Mouse (Mus musculus) myocyte (in vitro differentiated cells): ENCODE data around the gene Spint5. TPM values are rescaled to one million over a fixed set of nuclear protein-coding genes. Genes with fewer than 3 reads are reported as not detected.
A peak's percentile ranks its signal among the peaks of the same experiment; 100 is the strongest.

ENCODE experiments used
- H3K27me3 ChIP-seq: one replicate; pipeline ENCODE4 v1.6.1; 2011; ENCODE audit not compliant: control insufficient read depth, insufficient read depth, insufficient read length
- H3K36me3 ChIP-seq: one replicate; pipeline ENCODE4 v1.6.1; 2011; ENCODE audit not compliant: control insufficient read depth, insufficient read depth
- H3K4me2 ChIP-seq: one replicate; pipeline ENCODE4 v1.6.1; 2011; ENCODE audit warnings: low read depth, control low read depth
- H3K4me3 ChIP-seq: one replicate; pipeline ENCODE4 v1.5.1; 2011; ENCODE audit warnings: mild to moderate bottlenecking, control low read depth, moderate library complexity
- H3K79me2 ChIP-seq: one replicate; pipeline ENCODE4 v1.6.1; 2011; ENCODE audit not compliant: control insufficient read depth, insufficient read depth
- H3ac ChIP-seq: one replicate; pipeline ENCODE4 v1.6.1; 2011; ENCODE audit not compliant: control insufficient read depth, insufficient read length
- CEBPB ChIP-seq: IDR thresholded peaks from 2 replicates; pipeline ENCODE4 v1.6.1; 2011; ENCODE audit warnings: mild to moderate bottlenecking, moderate library complexity; ENCODE audit not compliant: poor library complexity, insufficient read depth, severe bottlenecking
- E2F4 ChIP-seq: IDR thresholded peaks from one replicate; pipeline ENCODE4 v1.6.1; 2011; ENCODE audit warnings: mild to moderate bottlenecking, control low read depth, moderate library complexity; ENCODE audit not compliant: insufficient read depth
- MAX ChIP-seq: IDR thresholded peaks from one replicate; pipeline ENCODE4 v1.6.1; 2011; ENCODE audit warnings: low read depth, mild to moderate bottlenecking, control low read depth
- MYOD1 ChIP-seq, 3 experiments: IDR thresholded peaks; one replicate each; pipeline ENCODE4 v1.6.1; 2011; ENCODE audit warnings: control low read depth in 2 of 3, low read depth in 2 of 3, mild to moderate bottlenecking in 2 of 3, moderate library complexity in 1 of 3; ENCODE audit not compliant: insufficient read length in 2 of 3, control insufficient read depth in 1 of 3
- MYOG ChIP-seq, 3 experiments: IDR thresholded peaks; one replicate each; pipeline ENCODE4 v1.6.1; 2011; ENCODE audit warnings: control low read depth in 2 of 3, low read depth in 2 of 3, mild to moderate bottlenecking in 2 of 3; ENCODE audit not compliant: insufficient read length in 2 of 3, control insufficient read depth in 1 of 3, insufficient read depth in 1 of 3
- POLR2A ChIP-seq: IDR thresholded peaks from one replicate; pipeline ENCODE4 v1.6.1; 2011; ENCODE audit warnings: low read depth, mild to moderate bottlenecking, control low read depth, moderate library complexity; ENCODE audit not compliant: insufficient read length
- POLR2AphosphoS2 ChIP-seq: IDR thresholded peaks from one replicate; pipeline ENCODE4 v1.6.1; 2011; ENCODE audit warnings: low read depth, control low read depth; ENCODE audit not compliant: insufficient read length
- REST ChIP-seq: IDR thresholded peaks from one replicate; pipeline ENCODE4 v1.6.1; 2011; ENCODE audit warnings: mild to moderate bottlenecking, control low read depth, moderate library complexity; ENCODE audit not compliant: insufficient read depth, insufficient read length
- SRF ChIP-seq: IDR thresholded peaks from one replicate; pipeline ENCODE4 v1.6.1; 2011; ENCODE audit warnings: low read depth; ENCODE audit not compliant: control insufficient read depth, insufficient read length
- TCF12 ChIP-seq: IDR thresholded peaks from one replicate; pipeline ENCODE4 v1.6.1; 2011; ENCODE audit warnings: mild to moderate bottlenecking, control low read depth; ENCODE audit not compliant: poor library complexity, insufficient read depth, severe bottlenecking
- TCF3 ChIP-seq: IDR thresholded peaks from one replicate; pipeline ENCODE4 v1.6.1; 2011; ENCODE audit warnings: low read depth, control low read depth; ENCODE audit not compliant: insufficient read length
- USF1 ChIP-seq: IDR thresholded peaks from one replicate; pipeline ENCODE4 v1.6.1; 2011; ENCODE audit warnings: low read depth, mild to moderate bottlenecking, control low read depth, moderate library complexity
- polyA plus RNA-seq: library from polyadenylated mRNA; unstranded; fragments of >200 nt; fragmentation: generic; extraction: Trizol; gene quantifications from one replicate; pipeline ENCODE4 v1.2.1, GENCODE M21; 2012; ENCODE audit warnings: missing spikeins

The Spint5 gene
- polyA plus RNA-seq, 1 experiment, result not detected

- Histone ChIP-seq H3K79me2 (no peaks in the 10 kb centered on the region), H3K36me3 (no peaks in the 10 kb centered on the region), H3K4me3 (no peak overlapping the region), H3ac (no peak overlapping the region), H3K27me3 (peaks cover 5% of the 10 kb centered on the region), H3K4me2 (no peak overlapping the region)
- no peak for TF ChIP-seq SRF
- no peak for TF ChIP-seq USF1
- TF ChIP-seq TCF12, result no peak
- TF ChIP-seq MYOG (IDR thresholded peaks at IDR 0.05; ENCODE audit: control insufficient read depth in 1 of 3, insufficient read depth in 1 of 3, insufficient read length in 2 of 3, low read depth in 2 of 3), result no peak
- no peak for TF ChIP-seq POLR2AphosphoS2
- TF ChIP-seq POLR2A, result no peak
- no peak for TF ChIP-seq MYOD1 (IDR thresholded peaks at IDR 0.05; ENCODE audit: control insufficient read depth in 1 of 3, insufficient read length in 2 of 3, low read depth in 2 of 3)
- no peak for TF ChIP-seq TCF3
- no peak for TF ChIP-seq MAX
- TF ChIP-seq CEBPB, result no peak
- no peak for TF ChIP-seq E2F4
These were observed 20.3 kb downstream of the Spint5 start for GRCm38 (mm10) chr2:164735446-164735845.

GRCm38 (mm10) chr2:164737377-164738090, 22.4 kb downstream of the Spint5 start:
- H3ac ChIP-seq, result no peak overlapping the region
- H3K4me2 ChIP-seq, result no peak overlapping the region
- no peak for TF ChIP-seq CEBPB
- TF ChIP-seq USF1, result no peak
- TF ChIP-seq MYOG (IDR thresholded peaks at IDR 0.05; ENCODE audit: control insufficient read depth in 1 of 3, insufficient read depth in 1 of 3, insufficient read length in 2 of 3, low read depth in 2 of 3), result no peak
- no peak for TF ChIP-seq TCF12
- no peak for TF ChIP-seq SRF
- TF ChIP-seq POLR2A, result no peak
- no peak for TF ChIP-seq TCF3
- TF ChIP-seq MAX, result no peak
- no peak for TF ChIP-seq POLR2AphosphoS2
- TF ChIP-seq REST, result no peak
- TF ChIP-seq MYOD1 (IDR thresholded peaks at IDR 0.05; ENCODE audit: control insufficient read depth in 1 of 3, insufficient read length in 2 of 3, low read depth in 2 of 3), result no peak
- TF ChIP-seq E2F4, result no peak
- no peaks in the 10 kb centered on the region for H3K27me3 ChIP-seq
- no peaks in the 10 kb centered on the region for H3K36me3 ChIP-seq
- no peaks in the 10 kb centered on the region for H3K79me2 ChIP-seq
- no peak overlapping the region for H3K4me3 ChIP-seq

- Histone ChIP-seq H3ac (no peak overlapping the region), H3K79me2 (no peaks in the 10 kb centered on the region), H3K27me3 (no peaks in the 10 kb centered on the region), H3K36me3 (no peaks in the 10 kb centered on the region), H3K4me2 (no peak overlapping the region), H3K4me3 (no peak overlapping the region)
- no peak for TF ChIP-seq USF1
- TF ChIP-seq SRF, result no peak
- TF ChIP-seq MYOG (IDR thresholded peaks at IDR 0.05; ENCODE audit: control insufficient read depth in 1 of 3, insufficient read depth in 1 of 3, insufficient read length in 2 of 3, low read depth in 2 of 3), result no peak
- no peak for TF ChIP-seq TCF3
- TF ChIP-seq POLR2A, result no peak
- no peak for TF ChIP-seq E2F4
- no peak for TF ChIP-seq MAX
- TF ChIP-seq REST, result no peak
- TF ChIP-seq POLR2AphosphoS2, result no peak
- TF ChIP-seq MYOD1 (IDR thresholded peaks at IDR 0.05; ENCODE audit: control insufficient read depth in 1 of 3, insufficient read length in 2 of 3, low read depth in 2 of 3), result no peak
- no peak for TF ChIP-seq CEBPB
These were observed 24.8 kb downstream of the Spint5 start for GRCm38 (mm10) chr2:164739876-164740275.

- Histone ChIP-seq H3K79me2 (peaks cover 31% of the 10 kb centered on the region), H3ac (no peak overlapping the region), H3K4me3 (peak overlapping the region; percentile 79), H3K4me2 (peak overlapping the region; percentile 96), H3K36me3 (peaks cover 9% of the 10 kb centered on the region), H3K27me3 (no peaks in the 10 kb centered on the region)
- TF ChIP-seq REST, result no peak
- TF ChIP-seq TCF3, result no peak
- no peak for TF ChIP-seq E2F4
- TF ChIP-seq MYOG (IDR thresholded peaks at IDR 0.05; ENCODE audit: control insufficient read depth in 1 of 3, insufficient read depth in 1 of 3, insufficient read length in 2 of 3, low read depth in 2 of 3), result no peak
- no peak for TF ChIP-seq SRF
- TF ChIP-seq MAX, result no peak
- TF ChIP-seq POLR2AphosphoS2, result no peak
- no peak for TF ChIP-seq TCF12
- no peak for TF ChIP-seq POLR2A
- TF ChIP-seq USF1, result no peak
- TF ChIP-seq MYOD1 (IDR thresholded peaks at IDR 0.05; ENCODE audit: control insufficient read depth in 1 of 3, insufficient read length in 2 of 3, low read depth in 2 of 3), result no peak
- no peak for TF ChIP-seq CEBPB
These were observed 29.9 kb downstream of the Spint5 start for GRCm38 (mm10) chr2:164744987-164745386.
